Mouse (Mus musculus) gastrocnemius, postnatal 14 days (tissue): ENCODE data around the gene Tmem87a. TPM values are rescaled to one million over a fixed set of nuclear protein-coding genes. Genes with fewer than 3 reads are reported as not detected.

Experiments
- DNase-seq: peaks from one replicate; pipeline ENCODE4 v3.0.0; 2021; ENCODE audit warnings: mixed read lengths
- intact Hi-C: fragments of 180-260 bp; cut with DNase I; formaldehyde crosslinking; loops from one replicate; pipeline ENCODE4 v1.15.1; 2025; ENCODE audit warnings: low total_unique reads
- total RNA-seq, 2 experiments: library from RNA; stranded (reverse); gene quantifications; 2 replicates each; pipeline ENCODE4 v1.2.3; 2021

Gene Tmem87a
- total RNA-seq, 2 experiments from 2014 or later = 33.0 to 42.5 TPM

DNA sequence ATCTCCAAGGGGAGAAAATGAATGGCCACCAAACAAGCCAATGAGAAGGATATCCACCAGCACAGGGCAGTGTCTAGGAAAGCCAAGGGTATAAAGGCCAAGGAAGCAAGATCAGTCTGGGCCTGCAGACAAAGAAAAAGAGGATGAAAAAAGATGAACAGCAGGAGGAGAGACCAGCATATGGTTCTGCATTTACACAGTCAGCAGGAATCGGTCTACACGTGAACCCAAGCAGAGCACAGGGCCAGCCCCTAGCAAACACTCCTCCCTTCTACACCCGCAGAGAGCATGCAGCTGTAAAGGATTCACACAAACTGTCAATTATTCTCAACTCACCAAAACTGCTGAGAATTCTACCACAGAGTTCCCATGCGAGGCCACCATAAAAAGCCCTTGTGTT is 30.1 kb downstream of the Tmem87a start:
- no peak for DNase-seq
- intact Hi-C loops = no loop called here

DNA sequence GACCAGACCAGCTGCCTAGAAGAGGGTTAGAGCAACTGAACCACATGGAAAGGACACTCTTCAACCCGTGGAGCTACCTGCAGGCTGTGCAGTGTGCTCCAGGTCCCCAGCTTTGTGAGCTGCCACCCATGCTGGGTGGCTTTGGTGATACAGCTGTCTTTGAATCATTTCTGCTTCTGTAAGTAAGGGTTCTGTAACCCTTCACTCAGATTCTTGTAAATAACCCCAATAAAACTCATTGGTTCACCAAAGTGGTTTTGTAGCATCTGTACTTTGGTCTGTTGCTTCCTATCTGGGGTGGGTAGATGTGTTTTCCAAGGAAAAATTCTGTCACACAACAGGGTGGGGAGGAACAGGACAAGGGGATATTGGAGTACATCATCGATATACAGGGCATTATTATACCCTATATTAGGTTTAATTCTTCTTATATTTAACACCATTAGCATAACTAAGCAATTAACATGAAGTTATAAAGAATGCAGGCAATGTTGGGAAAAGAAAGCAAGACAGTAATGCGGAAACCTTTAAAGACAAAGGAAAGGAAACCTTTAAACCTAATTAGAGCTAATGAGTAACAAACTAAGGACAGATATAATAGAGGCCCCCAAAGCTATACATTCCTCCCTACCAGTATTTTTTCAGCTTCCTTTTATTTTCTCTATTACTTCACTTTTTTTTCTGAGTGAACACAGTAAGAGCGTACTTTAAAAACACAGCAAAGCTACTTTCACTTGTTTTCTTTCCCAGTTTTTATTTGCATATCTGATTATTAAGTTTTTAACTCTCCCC is 36.3 kb downstream of the Tmem87a start:
- no peak for DNase-seq
- intact Hi-C loops = no loop called here

DNA sequence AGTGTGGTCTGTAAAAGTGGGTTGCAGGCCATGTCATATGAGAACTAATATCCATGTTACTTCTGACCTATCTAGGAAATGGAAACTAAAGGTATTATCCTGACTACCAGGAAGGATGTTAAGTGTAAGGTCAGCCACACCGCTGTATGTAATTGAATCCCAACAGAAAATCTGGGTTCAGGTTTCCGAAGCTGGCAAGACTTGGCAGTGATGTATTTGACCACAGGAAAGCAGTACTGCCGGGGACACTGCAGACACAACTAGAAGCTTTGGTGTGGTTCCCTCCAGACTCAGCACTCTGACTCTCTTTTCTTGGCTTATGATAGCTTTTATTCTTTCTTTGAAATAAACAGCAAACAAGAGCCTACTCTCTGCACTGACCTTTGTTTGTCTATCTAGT is 37.4 kb downstream of the Tmem87a start:
- DNase-seq = no peak
- intact Hi-C loops = no loop called here

DNA sequence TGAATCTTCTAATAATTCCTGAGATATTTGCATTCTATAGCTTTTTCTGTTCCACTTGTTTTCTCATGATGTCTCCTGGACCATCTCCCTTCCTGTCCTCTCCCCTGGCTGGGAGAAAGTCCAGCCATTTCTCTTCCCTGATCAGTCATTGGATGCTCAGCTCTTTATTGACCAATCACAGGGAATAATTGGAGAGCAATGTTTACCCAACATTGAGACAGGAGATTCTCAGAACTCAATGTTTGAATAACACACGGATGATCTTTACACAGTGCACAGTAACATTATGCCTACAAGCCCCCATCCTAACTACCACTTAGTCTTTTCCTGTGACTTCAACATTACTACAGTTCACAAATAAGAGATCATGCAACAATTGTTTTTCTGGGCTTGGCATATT is 43.5 kb downstream of the Tmem87a start:
- no peak for DNase-seq
- intact Hi-C loops = no loop called here

DNA sequence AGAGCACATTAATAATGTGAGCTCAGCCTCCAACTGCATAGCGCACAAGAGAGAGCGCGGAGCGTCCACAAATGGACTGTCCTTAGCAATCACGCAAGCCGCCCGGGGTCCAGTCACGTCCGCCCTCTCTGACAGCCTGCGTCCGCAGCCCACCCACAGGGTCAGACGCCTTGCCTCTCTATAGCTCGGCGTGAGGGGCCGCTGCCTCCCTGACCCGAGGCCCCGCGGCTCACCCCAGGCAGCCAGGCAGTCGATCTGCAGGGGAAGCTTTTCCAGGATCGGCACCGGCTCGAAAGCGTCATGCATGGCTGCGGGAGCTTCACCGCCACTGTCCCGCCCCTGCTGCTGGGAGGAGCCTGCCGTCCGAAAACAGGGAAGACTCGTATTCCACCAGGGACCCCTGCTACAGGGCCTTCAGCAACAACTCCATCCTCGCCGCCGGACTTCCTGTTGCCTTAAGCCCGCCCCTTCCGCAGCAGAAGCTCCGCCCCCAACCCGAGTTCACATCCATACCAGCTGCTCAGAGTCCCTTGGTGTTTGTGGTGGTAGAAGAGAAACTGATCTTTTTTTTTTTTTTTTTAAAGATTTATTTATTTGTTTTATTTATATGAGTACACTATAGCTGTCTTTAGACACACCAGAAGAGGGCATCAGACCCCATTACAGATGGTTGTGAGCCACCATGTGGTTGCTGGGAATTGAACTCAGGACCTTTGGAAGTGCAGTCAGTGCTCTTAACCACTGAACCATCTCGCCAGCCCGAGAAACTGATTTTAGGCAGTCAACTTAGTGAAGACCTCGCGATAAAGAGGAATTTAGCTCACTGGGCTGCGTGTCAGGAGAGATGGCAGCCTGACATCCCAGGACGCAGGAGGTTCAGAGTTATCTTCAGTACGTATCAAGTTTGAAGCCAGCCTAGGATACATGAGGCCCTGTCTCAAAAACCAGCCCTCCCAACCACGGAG is 50.9 kb downstream of the Tmem87a start, which contains the start of gene Vps39:
TSS of gene Vps39 (minus strand) at position 456 of the 965 bp plus-strand sequence.
- intact Hi-C loops = no loop called here
- peak; percentile 91 for DNase-seq

DNA sequence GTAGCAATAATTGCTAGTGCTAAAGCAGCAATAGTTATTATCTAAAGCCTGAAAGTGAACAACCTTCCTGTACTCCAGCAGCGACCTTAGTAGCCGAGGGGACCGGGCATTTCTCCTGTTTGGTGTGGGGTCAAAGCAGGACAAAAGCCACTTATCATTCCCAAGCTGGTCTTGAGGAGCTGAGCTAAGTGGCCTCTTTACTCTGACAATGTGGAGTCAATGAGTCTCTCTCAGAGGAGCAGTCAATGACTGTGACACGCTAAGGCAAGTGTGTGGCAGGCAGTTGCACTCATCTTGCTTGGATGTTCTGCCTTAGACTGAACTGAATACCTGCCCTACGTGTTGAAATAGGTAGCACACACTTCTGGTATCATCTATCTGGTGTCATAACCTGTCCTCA is 52.6 kb downstream of the Tmem87a start:
- DNase-seq = no peak
- intact Hi-C loops = no loop called here

DNA sequence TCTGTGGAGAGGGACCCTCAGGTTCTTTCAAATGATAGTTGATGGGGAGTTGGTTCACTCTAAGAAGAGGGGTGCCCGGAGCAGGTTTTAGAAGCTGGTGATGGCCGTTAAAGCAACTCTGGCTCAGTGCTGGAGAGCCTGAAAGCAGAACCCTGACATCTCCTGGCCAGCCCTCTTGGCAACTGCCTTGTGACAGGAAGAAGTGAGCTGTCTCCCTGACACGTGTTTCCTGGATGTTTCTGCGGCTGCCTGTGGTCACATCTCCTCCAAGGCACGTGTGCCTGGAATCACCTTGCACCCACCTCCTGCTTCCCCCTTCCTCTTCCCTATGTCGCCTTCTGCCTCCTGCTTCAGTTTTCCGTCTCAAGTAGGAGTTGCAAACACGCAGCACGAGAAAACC is 55.8 kb downstream of the Tmem87a start:
- peak; percentile 16 for DNase-seq
- intact Hi-C loops = no loop called here

DNA sequence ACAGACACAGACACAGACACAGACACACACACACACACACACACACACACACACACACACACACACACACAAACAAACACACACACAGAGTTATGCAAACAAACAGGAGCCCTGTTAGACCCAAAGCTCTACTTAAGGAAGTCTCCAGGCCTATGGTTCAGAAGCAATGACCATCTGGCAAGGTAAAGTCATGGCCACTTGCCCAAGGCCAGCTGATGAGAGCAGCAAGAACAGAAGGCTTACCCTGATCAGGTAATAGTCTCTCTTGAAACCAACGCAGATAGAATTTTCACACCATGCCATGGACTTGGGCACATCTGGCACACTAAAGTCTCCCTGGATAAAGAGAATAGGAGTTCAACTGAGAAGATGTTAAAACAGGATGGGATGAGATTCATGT is 62.2 kb downstream of the Tmem87a start:
- DNase-seq = no peak
- intact Hi-C loops = no loop called here

DNA sequence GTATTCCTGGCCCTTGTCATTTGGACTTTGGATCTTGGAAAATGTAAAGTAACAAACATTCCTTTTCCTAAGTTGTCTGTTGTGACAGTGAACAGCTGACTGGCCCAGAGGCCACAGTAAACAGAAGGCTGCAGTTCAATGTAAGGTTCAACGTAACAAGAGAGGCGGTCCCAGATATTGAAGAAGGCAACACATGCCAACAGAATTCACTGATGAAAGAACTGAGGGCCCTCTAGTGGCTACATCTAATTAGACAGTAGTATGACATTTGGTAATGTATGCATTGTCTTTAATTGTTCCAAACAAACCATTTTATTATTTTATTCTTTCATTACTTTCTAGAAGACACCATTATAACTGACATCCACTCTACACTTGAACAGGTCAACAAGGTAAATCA is 66.0 kb downstream of the Tmem87a start:
- intact Hi-C loops = no loop called here
- no peak for DNase-seq

DNA sequence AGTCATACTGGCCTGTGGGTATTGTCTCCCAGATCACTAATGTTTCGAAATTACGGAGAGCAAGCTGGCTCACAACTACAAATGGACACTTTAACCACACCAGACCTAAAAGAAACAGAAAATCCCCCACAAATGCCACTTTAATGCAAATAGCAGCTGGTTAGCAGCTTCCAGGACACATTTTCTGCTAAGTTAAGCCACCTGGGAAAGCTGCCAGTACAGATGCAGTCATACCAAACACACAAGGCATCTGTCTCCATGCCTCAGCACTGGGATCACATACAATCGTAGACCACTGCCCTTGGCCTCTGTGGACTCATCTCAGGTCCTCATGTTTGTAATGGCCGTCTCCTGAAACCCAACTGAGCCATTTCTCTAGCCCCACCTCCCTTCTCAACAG is 72.3 kb downstream of the Tmem87a start:
- DNase-seq = no peak
- intact Hi-C loops = no loop called here

DNA sequence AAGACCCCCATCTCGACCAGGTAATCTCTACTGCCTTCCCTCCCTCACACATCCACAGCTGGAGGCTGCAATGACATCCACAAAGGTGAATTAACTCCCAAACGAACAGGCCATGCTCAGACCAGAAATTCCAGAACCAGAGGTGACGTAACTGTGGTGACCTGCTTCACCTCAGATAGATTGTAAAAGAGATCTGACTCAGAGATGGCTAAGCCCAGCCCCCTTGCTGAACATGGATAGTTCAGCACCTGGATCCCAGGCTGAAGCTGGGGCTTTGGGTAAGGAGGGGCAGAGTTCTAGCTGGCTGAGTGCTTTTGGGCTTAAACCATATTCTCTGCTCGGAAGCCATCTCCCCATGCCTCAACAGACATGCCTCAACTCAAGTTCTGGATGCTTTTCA is 88.8 kb downstream of the Tmem87a start:
- no peak for DNase-seq
- intact Hi-C loops = no loop called here

DNA sequence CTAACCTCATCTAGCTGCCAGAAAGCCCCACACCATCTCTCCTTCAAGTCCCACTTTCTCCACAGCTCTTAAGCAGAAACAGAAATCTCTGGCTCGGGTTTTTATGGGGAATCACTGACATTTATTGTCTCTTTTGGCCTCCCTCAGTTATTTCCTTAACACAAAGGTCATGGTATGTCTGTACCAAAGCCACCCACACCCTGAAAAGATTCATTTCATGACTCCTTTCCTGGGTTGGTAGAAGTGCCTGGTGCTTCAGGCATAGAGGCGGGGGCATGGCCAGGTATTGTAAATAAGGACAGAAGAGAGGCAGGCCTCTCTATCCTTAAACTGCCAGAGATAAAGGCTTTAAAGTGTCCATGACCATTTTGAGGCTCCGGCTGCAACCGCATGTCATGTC is 89.4 kb downstream of the Tmem87a start:
- DNase-seq = no peak
- intact Hi-C loops = no loop called here

DNA sequence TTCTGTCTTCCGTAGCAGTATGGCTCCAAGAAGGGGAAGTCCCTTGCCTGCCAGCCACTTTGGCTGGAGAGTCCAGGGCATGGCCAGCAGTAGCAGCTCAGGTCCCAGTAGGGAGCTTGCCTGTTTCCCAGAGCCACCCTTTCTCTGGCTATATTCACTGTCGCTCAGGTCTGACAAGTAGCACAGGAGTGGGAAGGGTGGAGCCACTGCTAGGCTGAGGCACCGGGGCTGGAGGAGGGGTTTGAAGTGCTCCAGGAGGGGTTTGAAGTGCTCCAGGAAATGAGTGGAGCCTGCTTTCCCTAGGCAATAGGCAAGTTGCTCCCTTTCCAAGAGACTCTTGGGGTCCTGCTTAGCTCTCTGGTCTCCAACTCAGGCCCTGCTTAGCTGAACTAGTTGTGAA is 89.9 kb downstream of the Tmem87a start, which contains the start of gene Pla2g4f:
TSS of gene Pla2g4f (minus strand) at position 190 of the 400 bp plus-strand sequence.
- intact Hi-C loops = no loop called here

DNA sequence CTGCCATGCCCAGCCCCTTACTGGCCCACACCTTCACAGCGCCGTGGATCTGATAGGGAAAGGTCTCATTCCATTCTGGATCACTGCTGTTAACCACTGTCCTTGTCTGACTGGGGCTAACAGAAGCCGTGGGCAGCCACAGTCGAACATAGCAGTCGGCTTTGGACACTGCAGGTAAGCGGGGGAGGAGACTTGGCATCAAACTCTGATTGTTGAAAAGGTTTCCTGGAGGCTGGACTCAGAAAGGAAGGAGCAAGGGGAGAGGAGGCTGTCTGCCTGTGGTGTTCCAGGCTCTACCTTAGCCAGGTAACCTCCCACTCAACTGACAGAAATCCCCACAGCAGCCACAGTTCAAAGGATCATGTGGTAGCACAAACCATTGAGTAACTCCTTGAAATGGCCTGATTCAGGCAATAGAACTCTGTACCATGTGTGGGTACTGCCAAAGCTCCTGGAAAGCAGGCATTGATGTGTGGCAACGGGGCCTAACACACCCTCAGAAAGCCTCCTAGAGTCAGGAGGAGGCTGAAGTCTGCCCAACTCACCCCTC is 91.6 kb downstream of the Tmem87a start:
- no peak for DNase-seq
- intact Hi-C loops = no loop called here

More for the DNA sequence above, 89.9 kb downstream of the Tmem87a start, which contains the start of gene Pla2g4f:
- no peak for DNase-seq

Other genes starting within 250 kb of the Tmem87a start
- 10 to 100 TPM; 72.8 to 89.4 TPM for gene Ehd4, start 249.5 kb downstream of the Tmem87a start, total RNA-seq
- gene Pla2g4e, start 158.8 kb downstream of the Tmem87a start, total RNA-seq = 10 to 100 TPM; 31.0 to 35.1 TPM
- gene Pla2g4d, start 114.9 kb downstream of the Tmem87a start, total RNA-seq = not detected
- gene Pla2g4f, start 89.9 kb downstream of the Tmem87a start, total RNA-seq = not detected
- gene Vps39, start 51.0 kb downstream of the Tmem87a start, total RNA-seq = 10 to 100 TPM; 17.7 to 18.2 TPM
- 10 to 100 TPM; 31.8 to 37.0 TPM for gene Ganc, start 217 bp downstream of the Tmem87a start, total RNA-seq
- 10 to 100 TPM; 88.0 to 92.1 TPM for gene Capn3, start 51.9 kb upstream of the Tmem87a start, total RNA-seq
- gene Zfp106, start 159.7 kb upstream of the Tmem87a start, total RNA-seq = 100 to 1,000 TPM; 287 to 310 TPM
- gene Snap23, start 163.6 kb upstream of the Tmem87a start, total RNA-seq = 10 to 100 TPM; 43.1 to 47.7 TPM
- gene Haus2, start 205.3 kb upstream of the Tmem87a start, total RNA-seq = 1 to 10 TPM; 6.5 to 6.6 TPM
- 10 to 100 TPM; 10.3 to 13.2 TPM for gene Lrrc57, start 205.4 kb upstream of the Tmem87a start, total RNA-seq
- gene Stard9, start 225.0 kb upstream of the Tmem87a start, total RNA-seq = 1 to 10 TPM; 8.5 to 8.6 TPM